Mouse (Mus musculus) thymus, postnatal 14 days (tissue): ENCODE measurements around the gene Olfr578.

ENCODE experiments used
- DNase-seq: peaks from one replicate; pipeline ENCODE4 v3.0.0; 2021

Gene Olfr578

DNA sequence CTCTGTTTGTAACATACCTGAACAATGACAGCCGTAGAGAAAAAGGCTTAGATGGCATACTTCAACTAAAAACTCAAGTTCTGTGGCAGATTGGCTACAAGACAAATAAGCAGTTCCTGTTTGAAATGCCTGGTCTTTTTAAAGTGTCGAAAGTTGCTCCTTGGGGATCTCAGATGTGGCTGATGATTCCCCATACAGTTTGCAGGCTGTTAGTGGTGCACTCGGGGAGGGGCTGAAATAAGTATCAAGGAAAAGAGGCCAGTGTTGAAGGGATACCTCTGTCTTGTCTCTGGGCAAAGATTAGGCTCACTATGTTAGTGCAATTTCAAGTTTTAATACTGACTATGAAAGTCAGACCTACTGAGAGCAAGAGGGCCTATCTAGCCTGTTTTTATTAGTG lies at the start of gene Olfr578:
Olfr578 (minus strand) TSS at position 101 of the 400 bp plus-strand sequence.
- no peak for DNase-seq

DNA sequence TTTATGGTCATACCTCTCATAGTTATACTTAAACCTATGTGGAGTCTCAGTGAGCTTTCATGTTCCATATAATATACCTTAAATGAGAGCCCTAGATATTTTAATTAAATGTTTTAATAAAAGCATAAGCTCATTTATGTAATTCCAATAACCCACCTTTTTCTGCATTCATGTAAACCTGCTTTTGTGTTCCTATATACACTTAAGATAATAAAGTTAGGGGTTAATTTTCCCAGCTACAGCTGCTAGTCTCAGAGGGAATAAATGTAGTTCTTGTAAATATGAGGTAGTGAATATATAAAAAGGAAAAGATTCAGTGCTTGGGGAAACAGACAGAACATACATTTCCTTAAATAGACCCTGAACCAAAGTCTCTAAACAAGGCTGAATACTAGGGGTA lies 48.6 kb upstream of the Olfr578 start, which contains the start of gene Olfr582:
Olfr582 (plus strand) TSS at position 301 of the 400 bp plus-strand sequence.
- DNase-seq = no peak

DNA sequence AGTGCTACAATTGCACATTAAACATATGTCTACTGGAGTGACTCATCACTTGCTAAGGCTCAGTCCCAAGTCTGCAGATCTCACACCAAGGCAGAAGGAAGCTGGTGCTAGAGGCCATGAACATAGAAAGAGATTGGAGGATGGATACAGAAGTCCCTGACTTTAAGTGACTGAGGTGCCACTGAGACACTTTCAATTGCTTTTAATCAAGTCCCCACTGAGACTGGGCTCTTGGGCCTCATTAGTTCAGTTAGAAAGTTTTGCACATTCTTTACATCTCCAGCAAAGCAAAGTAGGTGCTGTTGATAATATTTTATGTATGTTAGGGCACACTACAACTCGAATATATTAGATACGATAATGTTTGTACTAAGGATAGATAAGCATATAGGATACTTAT lies 13.3 kb downstream of the Olfr578 start, which contains the start of gene Olfr577:
Olfr577 (minus strand) TSS at position 101 of the 400 bp plus-strand sequence.
- DNase-seq = no peak

DNA sequence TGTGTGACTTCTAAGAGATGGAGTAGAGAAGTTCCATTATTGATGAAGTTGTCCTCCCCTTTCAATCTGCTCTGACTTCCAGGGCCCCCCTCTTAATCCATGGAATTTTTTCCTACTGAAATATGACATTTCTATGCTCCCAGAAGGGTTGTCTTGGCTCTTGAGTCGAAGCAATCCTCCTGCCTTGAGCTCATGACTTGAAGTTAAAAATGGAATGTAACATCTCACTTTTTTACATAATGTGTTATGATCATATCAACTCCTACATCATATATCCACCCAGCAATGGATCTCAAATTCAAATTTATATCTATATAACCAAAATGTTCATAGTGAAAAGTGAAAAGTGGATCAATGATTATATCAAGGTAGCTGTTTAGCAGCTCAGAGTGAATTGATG lies 14.7 kb downstream of the Olfr578 start:
- no peak for DNase-seq

DNA sequence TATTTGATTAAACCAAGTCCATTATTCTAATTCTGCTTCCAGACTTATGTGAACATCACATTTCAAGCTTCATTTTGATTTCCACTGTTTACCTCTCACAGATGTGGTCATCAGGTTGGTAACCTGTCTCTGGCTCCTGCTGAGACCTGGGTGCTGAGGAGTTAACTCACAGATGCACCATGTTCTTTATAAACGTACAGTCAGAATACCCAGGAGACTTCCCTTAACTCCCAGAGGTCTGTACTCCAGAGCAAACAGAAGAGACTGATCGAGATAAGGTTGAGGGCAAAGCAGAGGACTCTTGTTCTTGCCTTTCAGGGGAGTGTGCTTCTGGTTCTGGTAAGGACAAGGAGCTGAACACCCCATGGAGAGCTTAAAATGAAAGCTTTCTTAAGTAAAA lies 26.8 kb downstream of the Olfr578 start, which contains the start of gene Olfr576:
Olfr576 (plus strand) TSS at position 301 of the 400 bp plus-strand sequence.
- DNase-seq = no peak

DNA sequence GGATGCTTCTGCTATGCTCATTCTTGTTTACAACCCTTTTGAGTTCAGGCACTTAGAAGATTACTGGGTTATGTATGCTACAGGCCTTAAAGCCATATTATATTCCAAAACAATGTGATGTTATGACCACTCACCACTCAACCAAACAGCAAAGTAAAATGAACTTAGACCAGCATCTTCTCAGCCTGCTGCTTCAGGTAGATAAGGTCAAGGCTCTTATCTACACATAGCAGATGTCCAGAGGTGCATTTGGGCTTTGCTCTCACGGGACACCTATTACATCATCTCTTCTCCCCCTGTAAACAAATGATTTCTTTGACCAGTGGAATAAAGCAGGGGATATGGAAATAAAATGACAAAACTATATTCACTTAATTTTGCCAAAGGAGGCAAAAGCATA lies 30.5 kb downstream of the Olfr578 start, which contains the start of gene Olfr575:
Olfr575 (minus strand) TSS at position 183 of the 400 bp plus-strand sequence.
- DNase-seq = no peak

DNA sequence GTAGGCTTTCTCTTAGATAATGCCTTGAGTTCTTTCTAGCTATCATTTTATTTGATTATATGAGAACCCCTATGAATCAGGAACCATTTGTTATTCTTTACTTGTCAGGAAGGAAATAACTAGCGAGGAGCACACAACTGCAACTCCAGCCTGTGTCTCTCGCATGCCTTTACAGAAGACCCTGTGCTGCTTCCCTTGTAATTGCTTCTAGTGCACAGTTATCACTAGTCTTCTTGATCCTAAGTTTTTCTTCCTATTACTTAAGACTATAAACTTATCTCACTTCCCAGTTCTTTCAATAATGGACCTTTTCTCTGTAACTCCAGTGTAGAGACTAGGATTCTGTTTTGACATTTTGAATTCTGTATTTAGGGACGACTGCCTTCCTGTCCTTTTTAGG lies 31.0 kb downstream of the Olfr578 start:
- DNase-seq = no peak

DNA sequence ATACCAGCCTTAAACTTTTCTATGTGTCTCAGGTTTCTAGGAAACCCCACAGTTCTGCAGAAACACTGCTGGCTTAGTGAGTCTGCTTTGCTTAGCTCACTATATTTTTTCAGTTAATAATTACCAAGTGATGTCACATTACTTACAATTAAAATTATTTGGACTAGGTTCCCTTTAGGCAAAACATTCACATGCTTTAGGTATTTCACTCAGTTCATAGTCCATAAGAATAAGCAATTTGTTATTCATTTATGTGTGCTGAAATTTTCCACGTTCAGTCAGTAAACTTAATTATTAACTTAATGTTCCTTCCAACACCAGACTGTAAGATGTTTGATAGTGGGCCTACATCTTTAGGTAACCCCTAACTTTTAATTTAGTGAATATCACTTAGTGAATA lies 38.4 kb downstream of the Olfr578 start:
- no peak for DNase-seq

DNA sequence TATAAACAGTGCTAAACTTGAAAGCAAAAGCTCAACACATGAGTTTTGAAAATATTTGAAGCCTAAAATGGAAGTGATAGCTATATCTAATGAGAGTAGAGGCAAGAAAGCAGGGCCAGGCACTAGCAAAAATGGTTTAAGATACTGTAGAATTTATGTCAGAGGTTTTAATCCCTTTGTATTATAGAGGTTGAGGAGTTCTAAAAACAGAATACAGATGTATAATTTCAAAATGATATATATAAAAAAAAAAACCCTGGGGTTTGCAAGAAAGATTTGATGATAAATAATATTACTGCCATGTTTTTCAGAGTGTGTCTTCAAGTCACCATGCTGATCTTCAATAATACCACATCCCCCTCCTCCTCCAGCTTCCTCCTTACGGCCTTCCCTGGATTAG lies 41.0 kb downstream of the Olfr578 start, which contains the start of gene Olfr574:
Olfr574 (plus strand) TSS at position 301 of the 400 bp plus-strand sequence.
- DNase-seq = no peak

DNA sequence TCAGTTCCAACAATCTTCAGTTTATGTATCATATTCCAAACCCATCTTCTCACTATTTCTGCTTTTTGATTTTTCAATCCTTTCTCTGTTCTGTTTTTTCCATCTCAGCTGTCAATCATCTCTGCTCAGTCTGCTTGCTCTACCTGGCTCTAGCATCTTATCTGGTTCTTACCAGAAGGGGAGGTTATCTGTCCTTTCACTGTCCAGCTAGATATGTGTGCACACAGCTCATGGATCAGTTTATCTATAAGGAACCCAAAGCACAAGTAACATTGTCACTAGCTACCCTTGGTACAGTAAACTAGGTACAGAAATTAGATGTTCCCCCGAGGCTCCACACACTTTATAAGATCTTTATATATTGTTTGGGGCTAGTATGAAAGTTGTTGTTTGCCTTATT lies 45.7 kb downstream of the Olfr578 start:
- DNase-seq = no peak

DNA sequence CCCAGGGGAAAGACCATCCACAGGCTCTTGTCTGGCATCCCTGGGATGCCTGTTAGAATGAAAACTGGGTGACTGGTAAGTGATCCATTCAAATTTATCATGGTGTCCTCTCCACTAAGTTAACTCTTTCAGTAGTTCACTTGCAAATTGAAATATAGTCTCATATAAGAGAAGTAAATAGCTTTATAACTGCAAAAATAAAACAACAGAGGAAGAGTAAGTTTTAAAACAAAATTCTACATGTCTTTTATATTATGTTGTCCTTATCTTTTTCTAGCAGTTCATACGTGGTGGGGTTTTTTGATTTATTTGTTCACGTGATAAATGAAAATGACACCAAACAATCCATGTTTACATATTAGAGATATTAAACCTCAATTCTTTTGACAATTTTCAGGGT lies 46.6 kb downstream of the Olfr578 start, which contains the start of gene Olfr573-ps1:
Olfr573-ps1 (minus strand) TSS at position 101 of the 400 bp plus-strand sequence.
- no peak for DNase-seq
